Comparison of ENCODE assay signal across 9 mouse cellular contexts in genomic region chr8:123141741-123142462, GRCm38 (mm10). TPM values are rescaled to one million over a fixed set of nuclear protein-coding genes. Genes with fewer than 3 reads are reported as not detected.
DNase-seq lines count a peak whose midpoint lies in the region; ATAC-seq and TF ChIP-seq lines count a peak whose summit lies in the region.
"Had no signal": no experiment of that assay in that cellular context is flagged by ENCODE, and none has a peak within 500 bp of the region (broad histone marks: within the 10 kb centered on the region; RNA-seq: fewer than 3 reads in every experiment).

No protein-coding gene starts in this region.

- TF ChIP-seq CTCF in lung, embryonic 14.5 days (IDR thresholded peaks at IDR 0.05; ENCODE audit: low read depth), result no peak

- H3K9ac ChIP-seq in hindbrain, embryonic 16.5 days (ENCODE audit: low read depth, low read length), result no peak overlapping the region
- no peak overlapping the region for H3K9ac ChIP-seq in hindbrain, embryonic 13.5 days
- no peak overlapping the region for H3K9ac ChIP-seq in kidney, embryonic 15.5 days
- no peak overlapping the region for H3K9ac ChIP-seq in lung, embryonic 14.5 days

- DNase-seq in gastrocnemius, postnatal 14 days, result peak; percentile 77
- peak; percentile 99 for DNase-seq in lung, embryonic 14.5 days
- peak; percentile 61 for DNase-seq in telencephalon, adult 2 months (ENCODE audit: low read depth, low spot score)
- no peak for DNase-seq in thymus, adult 18-20 months

- ATAC-seq in hindbrain, embryonic 16.5 days, result peak; percentile 63
- no peak for ATAC-seq in hindbrain, embryonic 13.5 days (ENCODE audit: low FRiP score)
- peak; percentile 70; the same call in 1 of the 2 replicates for ATAC-seq in cerebellum, adult (ENCODE audit: insufficient number of reproducible peaks, low FRiP score, low TSS enrichment)
- no peak for ATAC-seq in kidney, embryonic 15.5 days (replicated peaks; ENCODE audit: low FRiP score)
- ATAC-seq in lung, embryonic 14.5 days (ENCODE audit: insufficient read depth), result peak; percentile 59

- H3K4me3 ChIP-seq in hindbrain, embryonic 16.5 days (ENCODE audit: low read length), result no peak overlapping the region
- H3K4me3 ChIP-seq in hindbrain, embryonic 13.5 days, result no peak overlapping the region
- H3K4me3 ChIP-seq in kidney, embryonic 15.5 days (replicated peaks), result no peak overlapping the region
- H3K4me3 ChIP-seq in lung, embryonic 14.5 days (ENCODE audit: low read depth, low read length), result no peak overlapping the region

- WGBS in hindbrain, embryonic 16.5 days, result 59% methylated on average over 14 of the region's 14 CpGs
- WGBS in hindbrain, embryonic 13.5 days, result 76% methylated on average over 14 of the region's 14 CpGs
- WGBS in kidney, embryonic 15.5 days, result 73% methylated on average over 14 of the region's 14 CpGs
- 55% methylated on average over 14 of the region's 14 CpGs for WGBS in lung, embryonic 14.5 days

- no peaks in the 10 kb centered on the region for H3K36me3 ChIP-seq in hindbrain, embryonic 16.5 days (ENCODE audit: control insufficient read depth, insufficient read depth, low read length)
- no peaks in the 10 kb centered on the region for H3K36me3 ChIP-seq in hindbrain, embryonic 13.5 days
- no peaks in the 10 kb centered on the region for H3K36me3 ChIP-seq in kidney, embryonic 15.5 days
- no peaks in the 10 kb centered on the region for H3K36me3 ChIP-seq in lung, embryonic 14.5 days (ENCODE audit: insufficient read depth)

- H3K4me2 ChIP-seq in hindbrain, embryonic 16.5 days (ENCODE audit: low read length), result no peak overlapping the region
- H3K4me2 ChIP-seq in hindbrain, embryonic 13.5 days, result no peak overlapping the region
- H3K4me2 ChIP-seq in kidney, embryonic 15.5 days, result no peak overlapping the region
- no peak overlapping the region for H3K4me2 ChIP-seq in lung, embryonic 14.5 days

- H3K27ac ChIP-seq in hindbrain, embryonic 16.5 days (ENCODE audit: low read depth, low read length), result peak overlapping the region; percentile 66
- no peak overlapping the region for H3K27ac ChIP-seq in hindbrain, embryonic 13.5 days
- peak overlapping the region; percentile 66 for H3K27ac ChIP-seq in kidney, embryonic 15.5 days
- peak overlapping the region; percentile 90 for H3K27ac ChIP-seq in lung, embryonic 14.5 days (ENCODE audit: low read depth)

- no peaks in the 10 kb centered on the region for H3K9me3 ChIP-seq in hindbrain, embryonic 16.5 days (ENCODE audit: control insufficient read depth, low read length)
- H3K9me3 ChIP-seq in hindbrain, embryonic 13.5 days, result no peaks in the 10 kb centered on the region
- H3K9me3 ChIP-seq in kidney, embryonic 15.5 days (replicated peaks), result no peaks in the 10 kb centered on the region
- H3K9me3 ChIP-seq in lung, embryonic 14.5 days (ENCODE audit: low read depth, low read length), result no peaks in the 10 kb centered on the region

- no peaks in the 10 kb centered on the region for H3K27me3 ChIP-seq in hindbrain, embryonic 16.5 days (replicated peaks; ENCODE audit: control insufficient read depth, insufficient read depth, low read length)
- H3K27me3 ChIP-seq in hindbrain, embryonic 13.5 days, result no peaks in the 10 kb centered on the region
- no peaks in the 10 kb centered on the region for H3K27me3 ChIP-seq in kidney, embryonic 15.5 days
- no peaks in the 10 kb centered on the region for H3K27me3 ChIP-seq in lung, embryonic 14.5 days (ENCODE audit: insufficient read depth, low read length)

- no peaks in the 10 kb centered on the region; the same call in 1 of the 2 replicates for H3K4me1 ChIP-seq in hindbrain, embryonic 16.5 days (ENCODE audit: control insufficient read depth, insufficient read depth, low read depth, low read length)
- peaks cover 16% of the 10 kb centered on the region for H3K4me1 ChIP-seq in hindbrain, embryonic 13.5 days (replicated peaks)
- peaks cover 25% of the 10 kb centered on the region for H3K4me1 ChIP-seq in kidney, embryonic 15.5 days
- H3K4me1 ChIP-seq in lung, embryonic 14.5 days (ENCODE audit: insufficient read depth), result peaks cover 9% of the 10 kb centered on the region

- intact Hi-C loops in gastrocnemius, postnatal 14 days (cut with DNase I; ENCODE audit: low total_unique reads), result no loop called here

RNA-seq across cellular contexts. Expression of gene Sult5a1, which starts 16.2 kb away (rescaled TPM):
- polyA plus RNA-seq in hindbrain, embryonic 16.5 days (2015; fragmentation: Nextera tagmentation; extraction: Ambion mirVana), result 1.8 and 2.5 TPM in 2 replicates
- polyA plus RNA-seq in hindbrain, embryonic 13.5 days (2015; fragmentation: Nextera tagmentation; extraction: Ambion mirVana), result 1.5 and 2.2 TPM in 2 replicates
- total RNA-seq in gastrocnemius, postnatal 14 days (2021), result 1 to 10 TPM; 5.7 to 6.9 TPM
- polyA plus RNA-seq in kidney, embryonic 15.5 days (2015; fragmentation: Nextera tagmentation; extraction: Ambion mirVana), result 9.5 and 12.7 TPM in 2 replicates
- polyA plus RNA-seq in lung, embryonic 14.5 days (2014; fragmentation: Nextera tagmentation; extraction: Ambion mirVana), result 16.3 and 17.8 TPM in 2 replicates

RNA-seq across cellular contexts. Expression of gene Cpne7, which starts 24.7 kb away (rescaled TPM):
- 5.9 and 8.6 TPM in 2 replicates for polyA plus RNA-seq in hindbrain, embryonic 16.5 days (2015; fragmentation: Nextera tagmentation; extraction: Ambion mirVana)
- polyA plus RNA-seq in hindbrain, embryonic 13.5 days (2015; fragmentation: Nextera tagmentation; extraction: Ambion mirVana), result 0.53 and 0.87 TPM in 2 replicates
- under 1 TPM; 0.31 to 0.73 TPM for total RNA-seq in gastrocnemius, postnatal 14 days (2021)
- 0.63 and 1.0 TPM in 2 replicates for polyA plus RNA-seq in kidney, embryonic 15.5 days (2015; fragmentation: Nextera tagmentation; extraction: Ambion mirVana)
- polyA plus RNA-seq in lung, embryonic 14.5 days (2014; fragmentation: Nextera tagmentation; extraction: Ambion mirVana), result 0.24 and 0.49 TPM in 2 replicates

RNA-seq across cellular contexts. Expression of gene Rpl13, which starts 39.8 kb away (rescaled TPM):
- 588 and 678 TPM in 2 replicates for polyA plus RNA-seq in hindbrain, embryonic 16.5 days (2015; fragmentation: Nextera tagmentation; extraction: Ambion mirVana)
- polyA plus RNA-seq in hindbrain, embryonic 13.5 days (2015; fragmentation: Nextera tagmentation; extraction: Ambion mirVana), result 766 and 789 TPM in 2 replicates
- 100 to 1,000 TPM; 517 to 627 TPM for total RNA-seq in gastrocnemius, postnatal 14 days (2021)
- 1,386 and 1,404 TPM in 2 replicates for polyA plus RNA-seq in kidney, embryonic 15.5 days (2015; fragmentation: Nextera tagmentation; extraction: Ambion mirVana)
- polyA plus RNA-seq in lung, embryonic 14.5 days (2014; fragmentation: Nextera tagmentation; extraction: Ambion mirVana), result 1,722 and 1,770 TPM in 2 replicates

RNA-seq across cellular contexts. Expression of gene Dpep1, which starts 44.1 kb away (rescaled TPM):
- 0.68 and 0.72 TPM in 2 replicates for polyA plus RNA-seq in hindbrain, embryonic 16.5 days (2015; fragmentation: Nextera tagmentation; extraction: Ambion mirVana)
- polyA plus RNA-seq in hindbrain, embryonic 13.5 days (2015; fragmentation: Nextera tagmentation; extraction: Ambion mirVana), result 0.35 TPM in 1 of 2 replicates, not detected in the other
- 10 to 100 TPM; 11.8 to 20.9 TPM for total RNA-seq in gastrocnemius, postnatal 14 days (2021)
- 4.4 and 5.5 TPM in 2 replicates for polyA plus RNA-seq in kidney, embryonic 15.5 days (2015; fragmentation: Nextera tagmentation; extraction: Ambion mirVana)
- 1.0 and 1.1 TPM in 2 replicates for polyA plus RNA-seq in lung, embryonic 14.5 days (2014; fragmentation: Nextera tagmentation; extraction: Ambion mirVana)
- total RNA-seq: ES-E14 had no signal

Comparison
In these comparisons a context has a peak if more than half of its experiments do, and no peak if none do; other contexts are left out.
1. ATAC-seq: peak in hindbrain, embryonic 16.5 days (single experiment), cerebellum, adult (single experiment) and lung, embryonic 14.5 days (single experiment); none in hindbrain, embryonic 13.5 days (single experiment) and kidney, embryonic 15.5 days (single experiment).
2. DNase-seq: peak in gastrocnemius, postnatal 14 days (single experiment), lung, embryonic 14.5 days (single experiment) and telencephalon, adult 2 months (single experiment); none in thymus, adult 18-20 months (0 of 2).